Mouse (Mus musculus): Measurements from ENCODE around the gene Clpp. TPM values are rescaled to one million over a fixed set of nuclear protein-coding genes. Genes with fewer than 3 reads are reported as not detected.

The Clpp gene
- polyA plus RNA-seq, 1 experiment from 2014 or later, result 124 TPM

GRCm38 (mm10) chr17:56984886-56985285 is 5.2 kb upstream of the Clpp start:
- Histone ChIP-seq H3K9ac (ENCODE audit: low read length) (no peak overlapping the region), H3K27ac (ENCODE audit: low read length) (no peak overlapping the region), H3K4me1 (replicated peaks; ENCODE audit: control insufficient read depth, insufficient read depth, low read length) (no peaks in the 10 kb centered on the region), H3K4me3 (ENCODE audit: low read length) (no peak overlapping the region), H3K9me3 (ENCODE audit: control insufficient read depth, low read length) (no peaks in the 10 kb centered on the region), H3K27me3 (ENCODE audit: control insufficient read depth, insufficient read depth, low read depth, low read length) (no peaks in the 10 kb centered on the region), H3K4me2 (ENCODE audit: low read depth, low read length) (no peak overlapping the region), H3K36me3 (ENCODE audit: control insufficient read depth, insufficient read depth, low read length) (no peaks in the 10 kb centered on the region)
- ATAC-seq (ENCODE audit: low read depth), result no peak
- 73% methylated on average over 9 of the region's 9 CpGs for WGBS

GRCm38 (mm10) chr17:56985656-56986055 is 4.4 kb upstream of the Clpp start:
- Histone ChIP-seq H3K36me3 (ENCODE audit: control insufficient read depth, insufficient read depth, low read length) (no peaks in the 10 kb centered on the region), H3K4me2 (ENCODE audit: low read depth, low read length) (no peak overlapping the region), H3K27ac (ENCODE audit: low read length) (no peak overlapping the region), H3K27me3 (ENCODE audit: control insufficient read depth, insufficient read depth, low read depth, low read length) (no peaks in the 10 kb centered on the region), H3K4me1 (replicated peaks; ENCODE audit: control insufficient read depth, insufficient read depth, low read length) (peaks cover under 1% of the 10 kb centered on the region; the same call in 1 of the 2 replicates), H3K9me3 (ENCODE audit: control insufficient read depth, low read length) (no peaks in the 10 kb centered on the region), H3K9ac (ENCODE audit: low read length) (no peak overlapping the region), H3K4me3 (ENCODE audit: low read length) (no peak overlapping the region)
- ATAC-seq (ENCODE audit: low read depth), result no peak
- 70% methylated on average over 3 of the region's 3 CpGs for WGBS

DNA sequence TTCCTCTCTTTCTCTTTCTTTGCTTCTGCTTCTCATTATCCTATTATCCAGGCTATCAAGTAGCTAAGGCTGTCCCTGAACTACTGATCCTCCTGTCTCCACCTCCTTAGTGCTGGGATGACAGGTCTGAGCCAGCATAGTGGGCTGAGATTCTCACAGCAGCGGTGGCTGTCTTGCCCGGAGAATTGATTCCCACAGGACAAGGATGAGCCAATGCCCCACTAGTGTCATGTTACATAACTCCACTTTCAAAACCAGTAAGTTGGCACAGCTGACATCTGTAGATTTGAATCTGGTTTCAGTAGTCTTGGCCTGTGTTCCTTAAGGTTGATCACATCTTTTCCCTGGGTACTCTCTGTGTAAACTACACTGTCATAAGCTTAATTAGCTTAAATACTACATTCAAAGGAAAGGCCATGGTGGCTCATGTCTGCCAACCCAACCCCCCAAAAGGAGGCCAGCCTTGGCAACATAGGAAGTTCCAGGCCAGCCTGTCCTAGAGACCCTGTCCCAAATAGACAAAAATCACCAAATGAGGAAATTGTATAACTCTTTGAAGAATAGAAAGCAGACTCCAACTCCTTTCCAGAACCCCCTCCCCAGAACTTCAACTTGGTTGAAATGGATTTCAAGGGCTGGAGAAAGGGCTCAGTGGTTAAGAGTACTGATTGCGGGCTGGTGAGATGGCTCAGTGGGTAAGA is 3.9 kb upstream of the Clpp start:
- H3K4me1 ChIP-seq (replicated peaks; ENCODE audit: control insufficient read depth, insufficient read depth, low read length), result peaks cover 6% of the 10 kb centered on the region; the same call in 1 of the 2 replicates
- H3K27ac ChIP-seq (ENCODE audit: low read length), result no peak overlapping the region
- H3K36me3 ChIP-seq (ENCODE audit: control insufficient read depth, insufficient read depth, low read length), result no peaks in the 10 kb centered on the region
- H3K9ac ChIP-seq (ENCODE audit: low read length), result no peak overlapping the region
- H3K4me3 ChIP-seq (ENCODE audit: low read length), result no peak overlapping the region
- H3K27me3 ChIP-seq (ENCODE audit: control insufficient read depth, insufficient read depth, low read depth, low read length), result no peaks in the 10 kb centered on the region
- no peak for ATAC-seq (ENCODE audit: low read depth)
- no peaks in the 10 kb centered on the region for H3K9me3 ChIP-seq (ENCODE audit: control insufficient read depth, low read length)
- no peak overlapping the region for H3K4me2 ChIP-seq (ENCODE audit: low read depth, low read length)
- 74% methylated on average over 3 of the region's 3 CpGs for WGBS

DNA sequence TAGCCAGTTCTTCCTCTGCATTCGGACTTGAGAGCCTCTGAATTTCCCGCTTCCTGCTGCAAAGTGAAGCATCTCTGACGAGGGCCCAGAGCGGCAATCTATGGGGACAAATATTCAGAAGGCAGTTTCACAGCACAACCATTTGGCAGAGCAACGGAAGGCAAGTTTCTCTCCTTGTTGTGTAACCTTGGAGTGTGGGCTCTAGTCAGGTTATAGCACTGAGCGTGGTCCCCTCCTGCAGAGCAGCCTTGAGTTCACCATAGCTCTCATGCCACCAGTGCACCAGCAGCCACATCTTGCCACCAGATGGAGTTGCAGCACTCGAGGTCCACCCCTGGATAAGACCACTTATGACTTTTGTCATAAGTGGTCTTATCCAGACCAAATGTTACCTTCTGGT is 1.7 kb upstream of the Clpp start:
- 84% methylated on average over 7 of the region's 7 CpGs for WGBS
- Histone ChIP-seq H3K36me3 (ENCODE audit: control insufficient read depth, insufficient read depth, low read length) (peaks cover 8% of the 10 kb centered on the region), H3K9ac (ENCODE audit: low read length) (no peak overlapping the region), H3K4me3 (ENCODE audit: low read length) (no peak overlapping the region), H3K27me3 (ENCODE audit: control insufficient read depth, insufficient read depth, low read depth, low read length) (no peaks in the 10 kb centered on the region), H3K4me1 (replicated peaks; ENCODE audit: control insufficient read depth, insufficient read depth, low read length) (peaks cover 7% of the 10 kb centered on the region; the same call in 1 of the 2 replicates), H3K4me2 (ENCODE audit: low read depth, low read length) (no peak overlapping the region), H3K27ac (ENCODE audit: low read length) (no peak overlapping the region), H3K9me3 (ENCODE audit: control insufficient read depth, low read length) (no peaks in the 10 kb centered on the region)
- no peak for ATAC-seq (ENCODE audit: low read depth)

DNA sequence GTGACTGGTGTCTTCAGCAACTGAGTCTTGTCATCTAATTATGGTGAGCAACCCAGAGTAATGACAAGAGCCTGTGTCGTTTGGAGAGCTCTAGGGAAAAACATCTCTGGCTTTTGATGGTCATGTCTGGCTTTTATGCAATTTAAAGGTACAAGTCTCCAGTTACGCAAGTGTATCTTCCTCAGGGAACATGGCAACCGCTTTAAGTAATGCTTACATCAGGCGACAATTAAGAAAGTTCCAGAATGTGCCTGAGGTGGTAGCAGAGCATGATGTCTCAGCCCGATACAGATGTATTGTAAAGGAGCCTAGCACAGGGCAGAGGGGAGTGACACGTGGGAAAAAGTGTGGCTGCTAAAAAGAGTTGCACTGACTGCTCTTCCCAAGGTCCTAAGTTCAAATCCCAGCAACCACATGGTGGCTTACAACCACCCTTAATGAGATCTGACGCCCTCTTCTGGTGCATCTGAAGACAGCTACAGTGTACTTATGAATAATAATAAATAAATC is 1.1 kb upstream of the Clpp start:
- peaks cover 14% of the 10 kb centered on the region for H3K36me3 ChIP-seq (ENCODE audit: control insufficient read depth, insufficient read depth, low read length)
- H3K9ac ChIP-seq (ENCODE audit: low read length), result peak overlapping the region; percentile 80
- H3K4me1 ChIP-seq (replicated peaks; ENCODE audit: control insufficient read depth, insufficient read depth, low read length), result peaks cover 7% of the 10 kb centered on the region; the same call in 1 of the 2 replicates
- no peaks in the 10 kb centered on the region for H3K27me3 ChIP-seq (ENCODE audit: control insufficient read depth, insufficient read depth, low read depth, low read length)
- WGBS, result 70% methylated on average over 7 of the region's 7 CpGs
- peak overlapping the region; percentile 96 for H3K4me3 ChIP-seq (ENCODE audit: low read length)
- no peaks in the 10 kb centered on the region for H3K9me3 ChIP-seq (ENCODE audit: control insufficient read depth, low read length)
- H3K27ac ChIP-seq (ENCODE audit: low read length), result no peak overlapping the region
- H3K4me2 ChIP-seq (ENCODE audit: low read depth, low read length), result peak overlapping the region; percentile 79
- ATAC-seq (ENCODE audit: low read depth), result no peak

- peak; percentile 92 for ATAC-seq (ENCODE audit: low read depth)
- H3K4me2 ChIP-seq (ENCODE audit: low read depth, low read length), result peak overlapping the region; percentile 79
- no peaks in the 10 kb centered on the region for H3K27me3 ChIP-seq (ENCODE audit: control insufficient read depth, insufficient read depth, low read depth, low read length)
- peak overlapping the region; percentile 80 for H3K9ac ChIP-seq (ENCODE audit: low read length)
- peaks cover 7% of the 10 kb centered on the region; the same call in 1 of the 2 replicates for H3K4me1 ChIP-seq (replicated peaks; ENCODE audit: control insufficient read depth, insufficient read depth, low read length)
- peak overlapping the region; percentile 96 for H3K4me3 ChIP-seq (ENCODE audit: low read length)
- peaks cover 17% of the 10 kb centered on the region for H3K36me3 ChIP-seq (ENCODE audit: control insufficient read depth, insufficient read depth, low read length)
- no peaks in the 10 kb centered on the region for H3K9me3 ChIP-seq (ENCODE audit: control insufficient read depth, low read length)
- H3K27ac ChIP-seq (ENCODE audit: low read length), result peak overlapping the region; percentile 80
- WGBS, result 2% methylated on average over 25 of the region's 25 CpGs
Observed at GRCm38 (mm10) chr17:56989467-56990114, 514 bp upstream of the Clpp start.

DNA sequence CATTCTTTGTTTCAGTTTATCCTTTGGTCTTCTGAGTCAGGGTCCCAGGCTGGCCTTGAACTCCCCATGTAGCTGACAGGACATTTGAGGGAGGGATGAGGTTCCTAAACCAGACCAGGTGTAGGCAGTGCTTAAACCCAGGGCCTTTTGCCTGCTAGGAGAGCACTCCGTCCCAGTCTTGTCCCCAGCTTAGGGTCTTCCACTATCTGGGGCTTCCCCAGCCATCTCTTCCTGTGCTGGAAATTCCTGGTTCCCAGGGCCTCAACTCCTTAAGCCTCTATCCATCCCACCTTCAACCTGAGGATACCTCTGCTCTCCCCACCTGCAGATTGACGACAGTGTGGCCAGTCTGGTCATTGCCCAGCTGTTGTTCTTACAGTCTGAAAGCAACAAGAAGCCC is 861 bp downstream of the Clpp start:
- Histone ChIP-seq H3K27me3 (ENCODE audit: control insufficient read depth, insufficient read depth, low read depth, low read length) (no peaks in the 10 kb centered on the region), H3K9me3 (ENCODE audit: control insufficient read depth, low read length) (no peaks in the 10 kb centered on the region), H3K9ac (ENCODE audit: low read length) (peak overlapping the region; percentile 88), H3K4me1 (replicated peaks; ENCODE audit: control insufficient read depth, insufficient read depth, low read length) (peaks cover 7% of the 10 kb centered on the region; the same call in 1 of the 2 replicates), H3K27ac (ENCODE audit: low read length) (no peak overlapping the region), H3K4me2 (ENCODE audit: low read depth, low read length) (peak overlapping the region; percentile 74), H3K36me3 (ENCODE audit: control insufficient read depth, insufficient read depth, low read length) (peaks cover 20% of the 10 kb centered on the region), H3K4me3 (ENCODE audit: low read length) (peak overlapping the region; percentile 96)
- ATAC-seq (ENCODE audit: low read depth), result no peak
- WGBS, result 70% methylated on average over 2 of the region's 2 CpGs

DNA sequence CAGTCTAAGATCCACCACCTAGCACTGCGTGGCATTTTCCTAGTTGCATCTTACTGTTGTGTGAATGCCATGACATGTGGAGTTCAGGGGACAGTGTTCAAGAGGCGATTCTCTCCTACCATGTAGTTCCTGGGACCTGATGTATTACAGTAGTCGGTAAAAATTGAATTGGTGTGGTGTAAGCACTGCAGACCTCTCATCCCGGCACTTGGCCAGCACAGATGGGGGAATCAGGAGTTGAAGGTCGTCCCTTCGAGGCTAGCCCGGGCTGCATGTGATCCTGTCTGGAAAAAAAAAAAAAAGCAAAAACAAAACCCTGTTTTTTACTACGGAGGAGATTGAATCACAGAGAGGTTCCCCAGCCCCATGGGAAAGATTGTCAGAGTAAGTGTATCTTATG is 4.9 kb downstream of the Clpp start:
- H3K4me3 ChIP-seq (ENCODE audit: low read length), result no peak overlapping the region
- WGBS, result 88% methylated on average over 8 of the region's 8 CpGs
- no peak overlapping the region for H3K27ac ChIP-seq (ENCODE audit: low read length)
- H3K9me3 ChIP-seq (ENCODE audit: control insufficient read depth, low read length), result no peaks in the 10 kb centered on the region
- no peak for ATAC-seq (ENCODE audit: low read depth)
- H3K4me2 ChIP-seq (ENCODE audit: low read depth, low read length), result no peak overlapping the region
- no peak overlapping the region for H3K9ac ChIP-seq (ENCODE audit: low read length)
- H3K36me3 ChIP-seq (ENCODE audit: control insufficient read depth, insufficient read depth, low read length), result peaks cover 29% of the 10 kb centered on the region
- H3K4me1 ChIP-seq (replicated peaks; ENCODE audit: control insufficient read depth, insufficient read depth, low read length), result peaks cover 11% of the 10 kb centered on the region
- no peaks in the 10 kb centered on the region for H3K27me3 ChIP-seq (ENCODE audit: control insufficient read depth, insufficient read depth, low read depth, low read length)

GRCm38 (mm10) chr17:56996506-56996905 is 6.4 kb downstream of the Clpp start:
- no peak overlapping the region for H3K27ac ChIP-seq (ENCODE audit: low read length)
- H3K4me3 ChIP-seq (ENCODE audit: low read length), result peak overlapping the region; percentile 75
- no peaks in the 10 kb centered on the region for H3K27me3 ChIP-seq (ENCODE audit: control insufficient read depth, insufficient read depth, low read depth, low read length)
- H3K9ac ChIP-seq (ENCODE audit: low read length), result no peak overlapping the region
- no peaks in the 10 kb centered on the region for H3K9me3 ChIP-seq (ENCODE audit: control insufficient read depth, low read length)
- peaks cover 5% of the 10 kb centered on the region for H3K4me1 ChIP-seq (replicated peaks; ENCODE audit: control insufficient read depth, insufficient read depth, low read length)
- H3K4me2 ChIP-seq (ENCODE audit: low read depth, low read length), result peak overlapping the region; percentile 47
- no peak for ATAC-seq (ENCODE audit: low read depth)
- peaks cover 29% of the 10 kb centered on the region for H3K36me3 ChIP-seq (ENCODE audit: control insufficient read depth, insufficient read depth, low read length)
- WGBS, result 72% methylated on average over 2 of the region's 2 CpGs

Measured in lung, embryonic 16.5 days (tissue).